15 mouse cellular contexts compared by ENCODE assay signal in genomic region chr5:117136570-117136969, GRCm38 (mm10). TPM values are rescaled to one million over a fixed set of nuclear protein-coding genes. Genes with fewer than 3 reads are reported as not detected.
DNase-seq lines count a peak whose midpoint lies in the region; ATAC-seq lines count a peak whose summit lies in the region.
"Had no signal": no experiment of that assay in that cellular context is flagged by ENCODE, and none has a peak within 500 bp of the region (broad histone marks: within the 10 kb centered on the region; RNA-seq: fewer than 3 reads in every experiment).

No protein-coding gene starts in this region.

- ATAC-seq in erythroblast, adult 5-6 weeks (replicated peaks; ENCODE audit: low FRiP score, poor library complexity, severe bottlenecking) = no peak
- no peak for ATAC-seq in megakaryocyte, adult 5-6 weeks (ENCODE audit: poor library complexity, severe bottlenecking)
- no peak for ATAC-seq in liver, embryonic 15.5 days (ENCODE audit: insufficient read depth)
- no peak for ATAC-seq in midbrain, embryonic 15.5 days (replicated peaks)
- ATAC-seq: forebrain, embryonic 15.5 days; hindbrain, embryonic 16.5 days had no signal

- H3K9me3 ChIP-seq in erythroblast, embryonic 14.5 days (ENCODE audit: control insufficient read depth, low read length) = no peaks in the 10 kb centered on the region
- no peaks in the 10 kb centered on the region for H3K9me3 ChIP-seq in megakaryocyte, embryonic 14.5 days
- H3K9me3 ChIP-seq in liver, embryonic 15.5 days (replicated peaks) = no peaks in the 10 kb centered on the region
- no peaks in the 10 kb centered on the region for H3K9me3 ChIP-seq in midbrain, embryonic 15.5 days
- H3K9me3 ChIP-seq: embryonic facial prominence, embryonic 10.5 days; forebrain, embryonic 15.5 days; heart, embryonic 10.5 days had no signal

- peaks cover 94% of the 10 kb centered on the region for H3K4me1 ChIP-seq in erythroblast, embryonic 14.5 days (ENCODE audit: control insufficient read depth)
- H3K4me1 ChIP-seq in megakaryocyte, embryonic 14.5 days = peaks cover 78% of the 10 kb centered on the region
- H3K4me1 ChIP-seq in liver, embryonic 15.5 days (replicated peaks) = peaks cover 97% of the 10 kb centered on the region
- H3K4me1 ChIP-seq in midbrain, embryonic 15.5 days = peaks cover 11% of the 10 kb centered on the region; the same call in 1 of the 2 replicates

- no peaks in the 10 kb centered on the region for H3K27me3 ChIP-seq in erythroblast, embryonic 14.5 days (ENCODE audit: control insufficient read depth)
- no peaks in the 10 kb centered on the region for H3K27me3 ChIP-seq in megakaryocyte, embryonic 14.5 days (replicated peaks)
- no peaks in the 10 kb centered on the region for H3K27me3 ChIP-seq in liver, embryonic 15.5 days
- no peaks in the 10 kb centered on the region for H3K27me3 ChIP-seq in midbrain, embryonic 15.5 days (replicated peaks)
- H3K27me3 ChIP-seq: forebrain, embryonic 15.5 days had no signal

- H3K4me2 ChIP-seq in liver, embryonic 15.5 days = peak overlapping the region; percentile 75
- H3K4me2 ChIP-seq in midbrain, embryonic 15.5 days = no peak overlapping the region
- H3K4me2 ChIP-seq: forebrain, embryonic 15.5 days had no signal

- H3K9ac ChIP-seq in liver, embryonic 15.5 days = peak overlapping the region; percentile 59; the same call in 1 of the 2 replicates
- H3K9ac ChIP-seq in midbrain, embryonic 15.5 days = no peak overlapping the region
- H3K9ac ChIP-seq: forebrain, embryonic 15.5 days had no signal

- DNase-seq in thymus, postnatal 14 days = no peak
- DNase-seq: adrenal gland, postnatal 25 days; cerebellum, adult 2 months; gastrocnemius, postnatal 36 days; heart, postnatal 36 days had no signal

- peaks cover 54% of the 10 kb centered on the region for H3K36me3 ChIP-seq in erythroblast, embryonic 14.5 days (ENCODE audit: control insufficient read depth)
- H3K36me3 ChIP-seq in megakaryocyte, embryonic 14.5 days (replicated peaks; ENCODE audit: low read length) = peaks cover 61% of the 10 kb centered on the region
- peaks cover 7% of the 10 kb centered on the region for H3K36me3 ChIP-seq in liver, embryonic 15.5 days (replicated peaks)
- H3K36me3 ChIP-seq in midbrain, embryonic 15.5 days (replicated peaks) = no peaks in the 10 kb centered on the region
- H3K36me3 ChIP-seq: embryonic facial prominence, embryonic 10.5 days; forebrain, embryonic 15.5 days; heart, embryonic 10.5 days had no signal

- H3K27ac ChIP-seq in liver, embryonic 15.5 days (replicated peaks) = peak overlapping the region; percentile 94
- H3K27ac ChIP-seq in midbrain, embryonic 15.5 days = no peak overlapping the region
- H3K27ac ChIP-seq: forebrain, embryonic 15.5 days had no signal

- WGBS in liver, embryonic 15.5 days (ENCODE audit: insufficient replicate concordance) = 26% methylated on average over 5 of the region's 5 CpGs
- 95% methylated on average over 5 of the region's 5 CpGs for WGBS in midbrain, embryonic 15.5 days

- H3K4me3 ChIP-seq in erythroblast, embryonic 14.5 days (replicated peaks) = peak overlapping the region; percentile 85
- H3K4me3 ChIP-seq in megakaryocyte, embryonic 14.5 days (replicated peaks) = peak overlapping the region; percentile 91
- H3K4me3 ChIP-seq in liver, embryonic 15.5 days (replicated peaks) = peak overlapping the region; percentile 61
- no peak overlapping the region for H3K4me3 ChIP-seq in midbrain, embryonic 15.5 days
- H3K4me3 ChIP-seq: forebrain, embryonic 15.5 days had no signal

RNA-seq across cellular contexts. Expression of gene Taok3, which starts 16.6 kb away (rescaled TPM):
- 5.1 and 5.4 TPM in 2 replicates for polyA plus RNA-seq in erythroblast, embryonic 14.5 days (2012)
- 28.4 and 30.1 TPM in 2 replicates for total RNA-seq in erythroblast, adult 5-6 weeks (2015; ENCODE audit: low replicate concordance)
- 32.5 and 43.4 TPM in 2 replicates for total RNA-seq in erythroblast, adult 5-6 weeks (2017; ENCODE audit: low replicate concordance)
- polyA plus RNA-seq in megakaryocyte, embryonic 14.5 days (2012; ENCODE audit: insufficient read depth, low replicate concordance) = 75.0 and 157 TPM in 2 replicates
- 73.8 and 80.2 TPM in 2 replicates for total RNA-seq in megakaryocyte, adult 5-6 weeks (2015)
- 57.5 and 72.8 TPM in 2 replicates for total RNA-seq in megakaryocyte, adult 5-6 weeks (2017)
- 42.5 and 42.7 TPM in 2 replicates for polyA plus RNA-seq in liver, embryonic 15.5 days (2015; fragmentation: Nextera tagmentation; extraction: Ambion mirVana)
- 58.8 and 59.2 TPM in 2 replicates for polyA plus RNA-seq in midbrain, embryonic 15.5 days (2015; fragmentation: Nextera tagmentation; extraction: Ambion mirVana)

RNA-seq across cellular contexts. Expression of gene Suds3, which starts 20.7 kb away (rescaled TPM):
- polyA plus RNA-seq in erythroblast, embryonic 14.5 days (2012) = 8.0 and 8.8 TPM in 2 replicates
- total RNA-seq in erythroblast, adult 5-6 weeks (2015; ENCODE audit: low replicate concordance) = 20.7 and 25.0 TPM in 2 replicates
- total RNA-seq in erythroblast, adult 5-6 weeks (2017; ENCODE audit: low replicate concordance) = 73.7 and 98.8 TPM in 2 replicates
- 37.1 and 38.0 TPM in 2 replicates for polyA plus RNA-seq in megakaryocyte, embryonic 14.5 days (2012; ENCODE audit: insufficient read depth, low replicate concordance)
- total RNA-seq in megakaryocyte, adult 5-6 weeks (2015) = 18.0 and 18.8 TPM in 2 replicates
- 93.5 and 102 TPM in 2 replicates for total RNA-seq in megakaryocyte, adult 5-6 weeks (2017)
- polyA plus RNA-seq in liver, embryonic 15.5 days (2015; fragmentation: Nextera tagmentation; extraction: Ambion mirVana) = 30.7 and 31.7 TPM in 2 replicates
- 87.3 and 87.4 TPM in 2 replicates for polyA plus RNA-seq in midbrain, embryonic 15.5 days (2015; fragmentation: Nextera tagmentation; extraction: Ambion mirVana)
